Mouse (Mus musculus) liver, embryonic 14.5 days (tissue): Measurements from ENCODE around the gene Smim24. TPM values are rescaled to one million over a fixed set of nuclear protein-coding genes. Genes with fewer than 3 reads are reported as not detected.

Experiments used
- ATAC-seq: fragments of 200-750 bp; cut with Nextera tagmentation; 2 replicates; pipeline ENCODE4 v1.8.0; 2017; ENCODE audit warnings: moderate number of reproducible peaks, mild to moderate bottlenecking, moderate library complexity; ENCODE audit not compliant: insufficient read depth
- DNase-seq, 3 experiments: peaks; one replicate each; pipeline ENCODE4 v3.0.0-alpha.2; 2012 to 2013; ENCODE audit warnings: low read depth in 3 of 3, low spot score in 3 of 3
- H3K27ac ChIP-seq: fragments of 300-500 bp; sonication (generic); 2 replicates; pipeline ENCODE4 v1.5.1; 2014; ENCODE audit warnings: moderate library complexity, mild to moderate bottlenecking, control low read depth, inconsistent platforms
- H3K27me3 ChIP-seq: fragments of 300-500 bp; sonication (generic); 2 replicates; pipeline ENCODE4 v1.6.1; 2014; ENCODE audit warnings: mild to moderate bottlenecking, low read length, moderate library complexity; ENCODE audit not compliant: control insufficient read depth, insufficient read depth
- H3K36me3 ChIP-seq: fragments of 300-500 bp; sonication (generic); replicated peaks from 2 replicates; pipeline ENCODE4 v1.6.1; 2014; ENCODE audit warnings: low read depth; ENCODE audit not compliant: control insufficient read depth, insufficient read depth
- H3K4me1 ChIP-seq, 2 experiments: fragments of 200-500 bp in 1 of 2; fragments of 300-500 bp in 1 of 2; sonication (generic) in 1 of 2; replicated peaks; 2 replicates each; pipeline ENCODE4 v1.6.1; 2012 to 2014; ENCODE audit warnings: antibody characterized with exemption in 1 of 2, inconsistent platforms in 1 of 2, low read length in 1 of 2; ENCODE audit not compliant: control insufficient read depth in 2 of 2, insufficient read depth in 2 of 2
- H3K4me2 ChIP-seq: fragments of 300-500 bp; sonication (generic); 2 replicates; pipeline ENCODE4 v1.6.1; 2014; ENCODE audit warnings: low read depth, mild to moderate bottlenecking, control low read depth, moderate library complexity
- H3K4me3 ChIP-seq, 2 experiments: fragments of 200-500 bp in 1 of 2; fragments of 300-500 bp in 1 of 2; sonication (generic) in 1 of 2; 2 replicates each; pipeline ENCODE4 v1.5.1; 2012 to 2014; ENCODE audit warnings: low read depth in 2 of 2, low read length in 2 of 2, mild to moderate bottlenecking in 2 of 2, control low read depth in 1 of 2, inconsistent platforms in 1 of 2, moderate library complexity in 1 of 2; ENCODE audit not compliant: insufficient read depth in 1 of 2
- H3K9ac ChIP-seq: fragments of 300-500 bp; sonication (generic); replicated peaks from 2 replicates; pipeline ENCODE4 v1.6.1; 2014; ENCODE audit warnings: mild to moderate bottlenecking, control low read depth, moderate library complexity
- H3K9me3 ChIP-seq: fragments of 300-500 bp; sonication (generic); 2 replicates; pipeline ENCODE4 v1.6.1; 2016; ENCODE audit warnings: low read length, mixed read lengths; ENCODE audit not compliant: control insufficient read depth
- CTCF ChIP-seq: IDR thresholded peaks from 2 replicates; pipeline ENCODE4 v1.5.1; 2016; ENCODE audit warnings: antibody characterized with exemption, low read depth, control low read depth
- EP300 ChIP-seq: IDR thresholded peaks from 2 replicates; pipeline ENCODE4 v1.6.1; 2016; ENCODE audit warnings: antibody characterized with exemption, low read depth
- WGBS: fragments of 180-500 bp; shearing (Covaris S2); extraction: QIAGEN DNeasy Blood & Tissue Kit; methylation state at CpG from one replicate; pipeline ENCODE4 v1.1.7; 2014; ENCODE audit not compliant: insufficient replicate concordance; 5-methylcytosine and 5-hydroxymethylcytosine counted together
- polyA plus RNA-seq, 2 experiments: library from polyadenylated mRNA; depleted of rRNA in 1 of 2; stranded (reverse) in 1 of 2; unstranded in 1 of 2; fragments of >200 nt; fragmentation: Nextera tagmentation in 1 of 2; extraction: Ambion mirVana in 1 of 2; gene quantifications; 2 replicates each; pipeline versions ENCODE4 v1.2.1 to v1.2.3; 2012 to 2014

Gene Smim24
- polyA plus RNA-seq, 2 experiments, result 1.7 to 1.9 TPM

DNA sequence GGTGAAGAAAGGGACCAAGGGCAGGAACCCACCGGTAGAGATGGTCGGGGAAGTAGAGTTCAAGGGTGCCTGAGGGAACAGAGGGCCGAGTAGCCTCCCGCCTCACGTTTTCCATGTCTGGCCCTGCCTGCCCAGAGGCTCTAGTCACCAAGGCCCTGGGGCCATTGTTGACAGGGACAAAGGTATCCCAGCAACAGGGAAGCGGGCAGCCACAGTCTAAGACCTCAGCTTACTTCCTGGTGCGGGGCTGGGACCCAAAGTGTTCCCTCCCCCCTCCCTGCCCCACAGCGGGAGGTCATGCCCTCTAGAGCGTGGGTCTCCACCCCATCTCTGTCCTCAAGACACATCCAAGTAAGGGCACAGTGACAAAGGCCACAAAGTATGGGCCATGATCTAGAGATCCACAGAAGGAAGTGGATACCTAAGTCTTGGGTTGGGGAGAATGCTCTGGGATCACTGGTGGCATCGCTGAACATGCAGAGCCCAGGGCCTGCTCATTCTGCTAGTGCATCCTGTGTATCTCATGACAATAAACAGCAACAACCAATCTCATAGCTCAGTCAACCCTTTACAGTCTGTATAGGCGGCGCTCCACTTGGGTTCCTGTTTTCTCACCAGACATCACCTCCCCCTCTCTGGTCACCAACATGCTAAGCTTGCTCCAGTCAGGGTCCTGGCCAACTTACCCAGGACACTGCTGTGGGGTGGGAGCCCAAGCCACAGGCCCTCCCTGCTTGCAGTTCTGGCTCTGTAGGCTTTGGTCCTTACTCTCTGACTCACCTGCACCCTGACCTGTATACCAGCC, 27.0 kb upstream of the Smim24 start, which contains the start of gene 4930404N11Rik:
TSS of gene 4930404N11Rik (minus strand) at position 145 of the 805 bp plus-strand sequence.
- Histone ChIP-seq H3K4me3 (no peak within 1 kb of the TSS), H3K9me3 (no peaks in the 10 kb centered on the region), H3K27me3 (no peaks in the 10 kb centered on the region), H3K27ac (peak within 1 kb of the TSS; percentile 45), H3K9ac (no peak within 1 kb of the TSS), H3K4me2 (peak within 1 kb of the TSS; percentile 82; the same call in 1 of the 2 replicates), H3K4me1 (peaks cover 35 to 46% of the 10 kb centered on the region in 2 experiments), H3K36me3 (peaks cover 70% of the 10 kb centered on the region)
- DNase-seq, result no peak
- whole genome bisulfite sequencing, result 28% methylated on average over 12 of the region's 12 CpGs
- ATAC-seq, result no peak; the same call in 1 of the 2 replicates
- no peak; the same call in 1 of the 2 replicates for TF ChIP-seq EP300
- TF ChIP-seq CTCF, result peak; percentile 2; the same call in 1 of the 2 replicates

DNA sequence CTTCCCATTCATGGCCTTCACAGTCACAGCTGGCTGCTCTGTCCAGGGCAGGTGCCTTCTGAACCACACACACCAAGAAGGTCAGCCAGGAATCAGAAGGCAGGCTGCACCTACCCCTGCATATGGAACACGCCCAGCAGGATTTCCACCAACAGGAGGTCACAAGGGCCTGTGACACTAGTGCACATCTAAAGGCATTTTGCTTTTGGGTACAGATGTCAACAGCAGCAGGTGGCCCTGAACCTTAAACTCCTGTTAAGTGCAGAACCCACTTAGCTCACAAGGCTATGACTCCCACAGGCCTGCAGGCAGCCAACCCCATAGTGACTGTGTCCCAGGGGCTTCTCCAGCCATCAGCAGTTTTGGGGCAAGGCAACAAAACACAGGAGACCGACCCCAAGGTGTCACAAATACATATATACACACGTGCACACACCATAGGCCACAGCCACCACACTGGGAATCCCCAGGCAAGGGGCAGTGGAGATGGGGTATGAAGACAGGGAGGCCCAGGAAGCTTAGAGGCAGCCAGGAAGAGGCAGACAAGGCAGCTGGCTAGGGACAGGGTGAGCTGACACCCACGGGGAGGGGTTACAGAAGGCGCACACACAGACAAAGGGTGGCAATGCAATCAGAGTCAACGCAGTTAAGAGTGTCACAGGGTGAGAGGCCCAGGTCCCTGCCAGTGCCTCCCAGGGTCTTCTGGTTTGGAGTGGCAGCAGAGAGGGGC, 26.2 kb upstream of the Smim24 start:
- TF ChIP-seq CTCF, result no peak
- TF ChIP-seq EP300, result peak; percentile 21; the same call in 1 of the 2 replicates
- DNase-seq, result no peak
- H3K4me2 ChIP-seq, result no peak overlapping the region
- H3K9me3 ChIP-seq, result no peaks in the 10 kb centered on the region
- H3K4me1 ChIP-seq, result peaks cover 28 to 38% of the 10 kb centered on the region in 2 experiments
- no peak for ATAC-seq
- no peak overlapping the region for H3K4me3 ChIP-seq
- peak overlapping the region; percentile 34 for H3K27ac ChIP-seq
- peaks cover 72% of the 10 kb centered on the region for H3K36me3 ChIP-seq
- H3K9ac ChIP-seq, result no peak overlapping the region
- H3K27me3 ChIP-seq, result no peaks in the 10 kb centered on the region
- 67% methylated on average over 6 of the region's 6 CpGs for WGBS

DNA sequence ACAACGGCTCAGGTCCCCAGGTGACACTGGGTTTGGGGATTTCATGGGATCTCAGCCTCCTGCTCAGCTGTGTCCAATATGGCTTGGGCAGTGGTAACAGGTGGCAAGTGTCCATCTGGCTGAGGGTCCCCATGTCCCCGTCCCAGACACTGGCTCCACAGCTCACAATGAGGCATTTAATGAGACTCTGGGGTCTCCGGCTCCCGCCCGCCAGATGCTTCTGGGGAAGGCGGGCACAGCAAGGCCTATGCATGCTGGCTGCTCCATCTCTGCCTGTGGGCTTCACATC, 25.7 kb upstream of the Smim24 start:
- H3K27me3 ChIP-seq, result no peaks in the 10 kb centered on the region
- H3K36me3 ChIP-seq, result peaks cover 72% of the 10 kb centered on the region
- DNase-seq, result no peak
- ATAC-seq, result no peak
- H3K9ac ChIP-seq, result no peak overlapping the region
- no peaks in the 10 kb centered on the region for H3K9me3 ChIP-seq
- no peak overlapping the region for H3K27ac ChIP-seq
- WGBS, result 95% methylated on average over 6 of the region's 6 CpGs
- no peak overlapping the region for H3K4me2 ChIP-seq
- no peak for TF ChIP-seq CTCF
- no peak for TF ChIP-seq EP300
- no peak overlapping the region for H3K4me3 ChIP-seq
- peaks cover 23 to 33% of the 10 kb centered on the region in 2 experiments for H3K4me1 ChIP-seq

DNA sequence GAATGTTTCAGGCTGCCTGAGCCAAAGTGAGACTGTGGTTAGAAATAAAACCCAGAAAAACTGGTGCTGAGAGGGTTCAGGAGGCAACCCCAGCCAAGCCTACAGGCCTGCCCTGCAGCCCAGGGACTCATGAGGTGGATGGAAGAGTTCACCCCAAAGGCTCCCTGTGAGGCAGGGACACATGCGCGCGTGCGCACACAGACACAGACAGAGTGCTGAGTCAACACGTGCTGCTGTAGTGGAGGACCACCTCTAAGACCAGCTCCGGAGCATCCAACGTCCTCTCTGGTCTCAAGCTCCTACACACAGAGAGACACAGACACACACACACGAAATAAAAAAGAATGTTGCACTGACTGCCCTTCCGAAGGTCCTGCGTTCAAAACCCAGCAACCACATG, 17.5 kb upstream of the Smim24 start:
- WGBS, result 91% methylated on average over 10 of the region's 10 CpGs
- Histone ChIP-seq H3K27ac (peak overlapping the region; percentile 20), H3K4me2 (peak overlapping the region; percentile 97), H3K4me1 (peaks cover 28 to 33% of the 10 kb centered on the region in 2 experiments), H3K27me3 (no peaks in the 10 kb centered on the region), H3K4me3 (peak overlapping the region in 1 of 2 experiments; percentile 96; a peak in 1 of 4 replicates), H3K36me3 (peaks cover 65% of the 10 kb centered on the region), H3K9ac (no peak overlapping the region), H3K9me3 (no peaks in the 10 kb centered on the region)
- ATAC-seq (no peak), DNase-seq (no peak)
- no peak for TF ChIP-seq CTCF
- no peak for TF ChIP-seq EP300
